Mouse (Mus musculus) G1E (cell line): Measurements from ENCODE around the gene Zkscan16. TPM values are rescaled to one million over a fixed set of nuclear protein-coding genes. Genes with fewer than 3 reads are reported as not detected.
A peak's percentile ranks its signal among the peaks of the same experiment; 100 is the strongest.

Source experiments
- ATAC-seq: 2 replicates; pipeline ENCODE4 v1.8.0; 2016; ENCODE audit warnings: mild to moderate bottlenecking; ENCODE audit not compliant: insufficient number of reproducible peaks, poor library complexity, low FRiP score, severe bottlenecking; ENCODE audit errors: extremely low read depth
- DNase-seq: peaks from one replicate; pipeline ENCODE4 v3.0.0; 2012; ENCODE audit warnings: low spot score
- H3K27me3 ChIP-seq: 2 replicates; pipeline ENCODE4 v1.6.1; 2012; ENCODE audit warnings: mild to moderate bottlenecking, low read length, inconsistent platforms; ENCODE audit not compliant: insufficient read depth
- H3K36me3 ChIP-seq: replicated peaks from 2 replicates; pipeline ENCODE3; 2012; ENCODE audit warnings: mild to moderate bottlenecking, inconsistent platforms
- H3K4me1 ChIP-seq: 2 replicates; pipeline ENCODE4 v1.6.1; 2012; ENCODE audit warnings: low read depth, low read length, inconsistent platforms, mixed read lengths; ENCODE audit not compliant: insufficient read depth
- H3K4me3 ChIP-seq: 2 replicates; pipeline ENCODE4 v1.5.1; 2012; ENCODE audit warnings: low read depth, mild to moderate bottlenecking, inconsistent platforms, low read length, moderate library complexity, mixed read lengths
- H3K9me3 ChIP-seq: replicated peaks from 2 replicates; pipeline ENCODE4 v1.6.1; 2012; ENCODE audit warnings: inconsistent platforms
- CTCF ChIP-seq: IDR thresholded peaks from 2 replicates; pipeline ENCODE4 v1.5.1; 2012; ENCODE audit warnings: low read depth, low read length, inconsistent platforms, mixed read lengths
- GATA1 ChIP-seq: IDR thresholded peaks from 2 replicates; pipeline ENCODE4 v1.6.1; 2012; ENCODE audit warnings: borderline replicate concordance, low read length, inconsistent platforms, mixed read lengths
- GATA2 ChIP-seq: IDR thresholded peaks from 2 replicates; pipeline ENCODE4 v1.6.1; 2012; ENCODE audit warnings: low read depth, low read length, inconsistent platforms, borderline replicate concordance
- POLR2AphosphoS5 ChIP-seq: IDR thresholded peaks from 2 replicates; pipeline ENCODE4 v1.6.1; 2012; ENCODE audit warnings: low read depth, low read length, inconsistent platforms; ENCODE audit not compliant: insufficient replicate concordance
- TAL1 ChIP-seq: conservative IDR thresholded peaks from 2 replicates; pipeline ENCODE4 v1.6.1; 2012; ENCODE audit warnings: low read depth, low read length, inconsistent platforms, mixed read lengths
- polyA plus RNA-seq: library from polyadenylated mRNA; stranded (reverse); fragments of >175 nt; gene quantifications from 2 replicates; pipeline ENCODE4 v1.2.3, GENCODE M21; 2012
- total RNA-seq, 2 experiments: library from RNA; stranded (forward) in 1 of 2; stranded (reverse) in 1 of 2; fragments of 200-1000 nt in 1 of 2; fragments of >200 nt in 1 of 2; fragmentation: Nextera tagmentation in 1 of 2; gene quantifications; 2 replicates each; pipeline ENCODE4 v1.2.3; 2014 to 2017

Gene Zkscan16
- total and polyA plus RNA-seq, 3 experiments = 0.22 TPM; not detected in 2

DNA sequence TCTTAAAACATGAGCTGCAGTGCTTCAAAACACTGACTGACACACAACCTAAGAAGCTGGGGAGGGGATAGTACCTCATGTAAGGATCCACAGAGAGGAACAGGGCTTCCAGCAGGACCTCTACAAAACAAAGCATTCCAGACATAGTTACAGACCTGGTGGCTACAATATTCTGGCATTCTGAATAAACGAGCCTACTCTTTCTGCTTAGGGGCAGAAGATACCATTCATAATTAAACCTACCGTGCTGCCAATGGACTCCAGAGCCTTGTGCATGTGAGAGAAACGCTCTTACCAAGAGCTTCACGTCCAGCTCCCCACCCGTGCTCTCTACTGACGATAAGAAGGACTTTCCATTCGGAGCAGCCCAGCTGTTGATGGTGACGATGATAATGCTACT lies 39.4 kb downstream of the Zkscan16 start:
- H3K27me3 ChIP-seq = peaks cover 6% of the 10 kb centered on the region
- DNase-seq (no peak), ATAC-seq (no peak)
- no peak overlapping the region for H3K4me3 ChIP-seq
- peaks cover 22% of the 10 kb centered on the region for H3K4me1 ChIP-seq
- H3K9me3 ChIP-seq = no peaks in the 10 kb centered on the region
- peaks cover 2% of the 10 kb centered on the region for H3K36me3 ChIP-seq
- TF ChIP-seq TAL1 = no peak

DNA sequence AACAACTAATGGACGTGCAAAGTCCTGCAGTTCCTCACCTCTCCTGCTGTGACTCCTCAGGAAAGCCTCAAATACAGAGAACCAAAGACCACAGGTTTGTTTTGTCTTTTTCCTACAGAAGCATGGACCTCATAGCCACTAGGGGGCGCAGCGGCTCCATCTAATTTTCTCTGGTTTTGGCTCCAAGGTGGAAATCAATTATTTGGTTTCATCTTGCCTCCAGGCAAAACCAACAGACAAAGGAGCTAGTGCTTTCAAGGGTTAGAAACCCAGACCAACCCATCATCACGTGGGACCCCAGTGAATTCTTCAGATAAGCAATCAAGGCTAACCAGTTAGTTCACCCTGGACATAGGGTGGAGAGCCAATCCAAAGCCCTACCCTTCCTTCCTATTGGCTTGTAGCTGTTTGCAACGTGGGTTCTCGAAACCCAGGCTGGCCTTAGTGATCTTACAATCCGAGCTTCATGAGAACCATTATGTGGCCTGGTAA lies 41.8 kb downstream of the Zkscan16 start:
- Histone ChIP-seq H3K4me1 (peaks cover 36% of the 10 kb centered on the region), H3K4me3 (no peak overlapping the region), H3K36me3 (peaks cover 2% of the 10 kb centered on the region), H3K27me3 (peaks cover 6% of the 10 kb centered on the region), H3K9me3 (no peaks in the 10 kb centered on the region)
- ATAC-seq (peak; percentile 30), DNase-seq (peak; percentile 43)
- TF ChIP-seq GATA1 (no peak), CTCF (peak; percentile 61)

DNA sequence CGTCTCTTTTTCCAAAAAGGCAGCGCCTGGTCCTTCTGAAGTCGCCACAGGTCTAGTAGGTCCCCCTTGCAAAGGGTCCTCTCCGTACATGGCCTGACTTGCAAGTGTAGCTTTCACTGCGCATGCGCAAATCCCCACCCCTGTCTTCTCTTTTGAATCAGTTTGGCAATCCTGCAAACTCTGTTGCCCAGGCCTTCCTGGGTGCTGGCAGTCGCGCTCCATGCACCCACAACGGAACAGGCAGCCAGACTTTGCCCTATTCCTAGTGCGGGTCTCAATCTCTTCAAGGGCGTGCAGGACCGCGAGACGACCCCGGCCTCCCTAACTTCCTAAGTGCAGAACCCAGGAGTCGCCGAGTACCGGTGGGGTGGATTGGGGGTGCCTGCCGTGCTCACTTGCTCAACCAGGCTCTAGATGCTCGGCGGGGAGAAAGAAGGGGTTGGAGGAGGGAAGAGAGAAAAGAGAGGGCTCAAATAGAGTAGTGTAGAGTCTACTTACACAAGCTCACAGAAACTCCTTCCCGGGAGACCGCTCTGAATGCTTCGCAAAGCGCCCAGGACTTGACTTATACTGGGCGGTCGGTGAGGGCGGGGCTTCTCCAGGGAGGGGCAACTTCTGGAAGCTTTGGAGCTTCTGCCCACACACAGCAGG lies 43.2 kb downstream of the Zkscan16 start, which contains the start of gene Ptgr1:
Gene Ptgr1, minus strand, starts transcription at position 580 of the 651 bp plus-strand sequence.
- Histone ChIP-seq H3K9me3 (no peaks in the 10 kb centered on the region), H3K36me3 (no peaks in the 10 kb centered on the region), H3K4me3 (peak within 1 kb of the TSS; percentile 70), H3K4me1 (peaks cover 47% of the 10 kb centered on the region), H3K27me3 (peaks cover 9% of the 10 kb centered on the region; the same call in 1 of the 2 replicates)
- no peak for ATAC-seq
- peak; percentile 25 for DNase-seq
- TF ChIP-seq CTCF = no peak
- TF ChIP-seq POLR2AphosphoS5 = no peak
- TF ChIP-seq GATA2 = no peak

GRCm38 (mm10) chr4:58989303-58989898 lies 46.0 kb downstream of the Zkscan16 start:
- ATAC-seq (no peak), DNase-seq (no peak)
- Histone ChIP-seq H3K4me1 (peaks cover 54% of the 10 kb centered on the region), H3K36me3 (no peaks in the 10 kb centered on the region), H3K4me3 (no peak overlapping the region), H3K9me3 (no peaks in the 10 kb centered on the region), H3K27me3 (peaks cover 28% of the 10 kb centered on the region)
- TF ChIP-seq TAL1 = no peak
- TF ChIP-seq GATA2 = no peak
- no peak for TF ChIP-seq GATA1
- no peak for TF ChIP-seq POLR2AphosphoS5
- no peak for TF ChIP-seq CTCF

DNA sequence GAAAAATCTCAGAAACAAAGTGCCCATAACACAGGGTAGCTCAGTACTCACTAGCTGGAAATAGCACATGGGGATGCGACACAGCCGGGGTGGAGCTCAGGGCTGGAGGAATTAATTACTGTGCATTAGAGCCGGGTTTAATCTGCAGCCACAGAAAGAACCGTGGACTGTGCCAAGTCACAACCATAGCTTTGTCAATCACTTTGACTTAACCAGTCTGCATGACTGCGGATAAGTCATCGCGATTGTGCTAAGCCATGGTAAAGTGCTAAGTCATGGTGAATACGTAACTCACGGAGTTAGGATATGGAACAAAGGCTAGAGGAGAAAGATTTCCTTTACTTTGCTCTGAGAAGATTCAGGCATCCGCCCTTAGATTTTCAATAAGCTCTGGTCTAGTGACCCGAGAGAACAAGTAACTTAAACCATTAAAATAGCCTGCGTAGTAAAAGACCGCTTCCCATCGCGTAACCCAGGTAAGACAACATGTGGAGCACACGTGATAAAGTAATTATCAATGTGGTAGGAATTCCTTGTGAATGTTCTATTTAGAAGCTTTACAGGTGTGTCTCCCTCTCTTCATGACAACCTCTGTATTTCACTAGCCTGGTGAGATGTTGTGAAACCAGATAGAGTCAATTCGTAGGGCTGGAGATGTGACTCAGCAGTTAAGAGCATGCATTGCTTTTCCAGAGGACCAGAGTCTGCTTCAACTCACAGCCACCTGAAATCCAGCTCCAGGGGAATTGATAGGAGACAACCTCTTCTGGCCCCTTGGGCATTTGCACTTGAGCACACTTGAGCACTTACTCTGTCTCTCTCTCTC lies 47.4 kb downstream of the Zkscan16 start:
- H3K36me3 ChIP-seq = no peaks in the 10 kb centered on the region
- no peak overlapping the region for H3K4me3 ChIP-seq
- ATAC-seq (peak; percentile 43; the same call in 1 of the 2 replicates), DNase-seq (no peak)
- H3K9me3 ChIP-seq = no peaks in the 10 kb centered on the region
- peaks cover 57% of the 10 kb centered on the region for H3K4me1 ChIP-seq
- peaks cover 40% of the 10 kb centered on the region for H3K27me3 ChIP-seq
- TF ChIP-seq TAL1 (no peak), POLR2AphosphoS5 (no peak), GATA2 (no peak), GATA1 (no peak), CTCF (no peak)

GRCm38 (mm10) chr4:58992195-58992594 lies 48.8 kb downstream of the Zkscan16 start:
- TF ChIP-seq GATA1 = no peak
- TF ChIP-seq TAL1 = no peak
- TF ChIP-seq CTCF = no peak
- no peak for TF ChIP-seq POLR2AphosphoS5
- TF ChIP-seq GATA2 = no peak
- H3K4me1 ChIP-seq = peaks cover 45% of the 10 kb centered on the region
- H3K27me3 ChIP-seq = peaks cover 40% of the 10 kb centered on the region
- H3K4me3 ChIP-seq = no peak overlapping the region
- H3K9me3 ChIP-seq = no peaks in the 10 kb centered on the region
- no peaks in the 10 kb centered on the region for H3K36me3 ChIP-seq
- ATAC-seq (no peak), DNase-seq (no peak)

DNA sequence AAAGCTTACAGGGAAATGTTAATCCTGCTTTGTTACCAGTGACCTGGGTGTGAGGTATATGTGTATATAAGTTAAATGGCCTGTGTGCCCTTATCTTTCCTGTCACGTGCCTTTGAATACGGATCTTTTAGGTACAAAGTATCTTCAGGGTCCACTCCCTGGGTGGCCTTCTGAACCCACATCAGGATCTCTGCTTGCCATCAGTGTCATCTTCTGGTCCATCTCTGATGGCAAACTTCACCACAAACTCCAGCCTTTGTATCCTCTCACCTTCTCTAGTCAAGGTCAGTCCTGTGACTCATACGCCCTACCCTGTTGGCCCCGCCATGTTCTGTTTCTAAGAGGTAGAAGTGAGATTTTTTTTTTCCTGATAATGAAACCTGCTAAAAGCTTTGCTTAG lies 51.3 kb downstream of the Zkscan16 start, which contains the start of gene Dnajc25:
Gene Dnajc25, plus strand, starts transcription at position 301 of the 400 bp plus-strand sequence.
- ATAC-seq (no peak), DNase-seq (no peak)
- H3K4me1 ChIP-seq = peaks cover 37% of the 10 kb centered on the region
- no peaks in the 10 kb centered on the region for H3K9me3 ChIP-seq
- H3K27me3 ChIP-seq = peaks cover 40% of the 10 kb centered on the region
- H3K36me3 ChIP-seq = no peaks in the 10 kb centered on the region
- TF ChIP-seq POLR2AphosphoS5 = no peak
- no peak for TF ChIP-seq TAL1
- H3K4me3 ChIP-seq = no peak within 1 kb of the TSS
